Mouse (Mus musculus): ENCODE data around the gene Vmn2r19. TPM values are rescaled to one million over a fixed set of nuclear protein-coding genes. Genes with fewer than 3 reads are reported as not detected.

The Vmn2r19 gene
- total RNA-seq, 2 experiments from 2014 or later = not detected

Other genes with a start within 250 kb of the Vmn2r19 start
- 1 to 10 TPM; 5.0 to 5.8 TPM for gene Clec4a2, start 201.9 kb upstream of the Vmn2r19 start, total RNA-seq (2021)
- under 1 TPM in 1 of 2 experiments, not detected in 1; 0.34 TPM for gene Clec4b2, start 135.4 kb upstream of the Vmn2r19 start, total RNA-seq (2021)
- 1 to 10 TPM; 1.4 to 1.5 TPM for gene Clec4n, start 78.5 kb upstream of the Vmn2r19 start, total RNA-seq (2021)
- under 1 TPM in 1 of 2 experiments, not detected in 1; 0.31 TPM for gene Clec4d, start 46.2 kb upstream of the Vmn2r19 start, total RNA-seq (2021)
- gene Clec4e, start 18.5 kb upstream of the Vmn2r19 start, total RNA-seq (2021) = under 1 TPM; 0.14 to 0.23 TPM
- not detected for gene Vmn2r20, start 109.8 kb downstream of the Vmn2r19 start, total RNA-seq (2021)
- gene Vmn2r21, start 225.1 kb downstream of the Vmn2r19 start, total RNA-seq (2021) = not detected

Data from adrenal gland, postnatal 4 days (tissue).